Mouse (Mus musculus) forebrain, embryonic 11.5 days (tissue): ENCODE data around the gene Herc4. TPM values are rescaled to one million over a fixed set of nuclear protein-coding genes. Genes with fewer than 3 reads are reported as not detected.
A peak's percentile ranks its signal among the peaks of the same experiment; 100 is the strongest.

ENCODE experiments used
- ATAC-seq: fragments of 200-750 bp; cut with Nextera tagmentation; replicated peaks from 2 replicates; pipeline ENCODE4 v1.8.0; 2017; ENCODE audit warnings: moderate TSS enrichment; ENCODE audit not compliant: low FRiP score
- DNase-seq: peaks from one replicate; pipeline ENCODE4 v3.0.0-alpha.2; 2017; ENCODE audit warnings: low spot score
- H3K27ac ChIP-seq: fragments of 300-500 bp; sonication (generic); 2 replicates; pipeline ENCODE4 v1.5.1; 2014; ENCODE audit warnings: low read depth, low read length
- H3K27me3 ChIP-seq: fragments of 300-500 bp; sonication (generic); 2 replicates; pipeline ENCODE4 v1.6.1; 2014; ENCODE audit warnings: mild to moderate bottlenecking, low read length, mixed read lengths; ENCODE audit not compliant: control insufficient read depth, insufficient read depth
- H3K36me3 ChIP-seq: fragments of 300-500 bp; sonication (generic); 2 replicates; pipeline ENCODE4 v1.6.1; 2014; ENCODE audit warnings: mild to moderate bottlenecking, low read length, moderate library complexity, mixed read lengths; ENCODE audit not compliant: control insufficient read depth, insufficient read depth
- H3K4me1 ChIP-seq: fragments of 300-500 bp; sonication (generic); replicated peaks from 2 replicates; pipeline ENCODE4 v1.6.1; 2014; ENCODE audit warnings: low read length, mixed read lengths; ENCODE audit not compliant: control insufficient read depth, insufficient read depth
- H3K4me2 ChIP-seq: fragments of 300-500 bp; sonication (generic); 2 replicates; pipeline ENCODE4 v1.6.1; 2014; ENCODE audit warnings: low read depth, mild to moderate bottlenecking, low read length, moderate library complexity, mixed read lengths; ENCODE audit not compliant: severe bottlenecking
- H3K4me3 ChIP-seq: fragments of 300-500 bp; sonication (generic); 2 replicates; pipeline ENCODE4 v1.5.1; 2014; ENCODE audit warnings: low read depth, low read length
- H3K9ac ChIP-seq: fragments of 300-500 bp; sonication (generic); 2 replicates; pipeline ENCODE4 v1.6.1; 2014; ENCODE audit warnings: low read length
- H3K9me3 ChIP-seq: fragments of 300-500 bp; sonication (generic); 2 replicates; pipeline ENCODE4 v1.6.1; 2016; ENCODE audit warnings: low read length, mixed read lengths; ENCODE audit not compliant: control insufficient read depth
- WGBS: fragments of 180-500 bp; shearing (Covaris S2); extraction: QIAGEN DNeasy Blood & Tissue Kit; methylation state at CpG from one replicate; pipeline ENCODE4 v1.1.7; 2014; 5-methylcytosine and 5-hydroxymethylcytosine counted together
- polyA plus RNA-seq: library from polyadenylated mRNA; unstranded; fragments of >200 nt; fragmentation: Nextera tagmentation; extraction: Ambion mirVana; gene quantifications from 2 replicates; pipeline ENCODE4 v1.2.1, GENCODE M21; 2014

The Herc4 gene
- polyA plus RNA-seq, 1 experiment from 2014 or later: 55.3 TPM

DNA sequence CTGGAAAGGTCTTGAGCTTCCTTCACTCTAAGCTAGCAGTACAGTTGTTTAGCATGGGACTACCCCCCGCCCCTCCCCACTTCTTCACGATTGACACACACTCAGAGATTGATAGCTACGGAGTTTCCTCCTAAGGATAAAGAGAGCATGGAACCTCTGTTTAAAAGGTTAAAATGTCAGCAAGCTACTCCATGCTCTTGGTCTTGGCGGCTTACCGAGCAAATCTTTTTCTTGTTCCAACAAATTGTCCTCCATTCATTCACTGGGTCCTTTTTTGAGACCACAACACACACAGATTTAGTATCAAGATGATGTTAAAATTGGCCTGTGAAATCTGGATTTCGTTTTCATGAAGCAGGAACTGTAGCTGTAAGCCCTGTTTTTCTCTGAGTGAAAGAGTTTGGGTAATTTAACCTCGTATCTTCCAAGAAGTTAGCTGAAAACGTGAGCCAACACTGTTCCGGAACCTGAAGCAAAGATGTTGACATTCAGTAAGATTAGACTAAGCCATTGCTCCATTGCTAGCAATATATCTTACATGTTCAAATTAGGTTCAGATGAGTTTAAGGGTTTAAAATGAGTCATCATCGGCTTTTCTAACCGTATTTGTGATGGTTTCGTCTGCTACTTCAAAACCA, 693 bp upstream of the Herc4 start:
- Histone ChIP-seq H3K4me2 (peak overlapping the region; percentile 46), H3K36me3 (no peaks in the 10 kb centered on the region; the same call in 1 of the 2 replicates), H3K4me3 (peak overlapping the region; percentile 94), H3K27me3 (no peaks in the 10 kb centered on the region), H3K4me1 (peaks cover 2% of the 10 kb centered on the region; the same call in 1 of the 2 replicates), H3K27ac (no peak overlapping the region; the same call in 1 of the 2 replicates), H3K9ac (peak overlapping the region; percentile 37), H3K9me3 (no peaks in the 10 kb centered on the region)
- DNase-seq (no peak), ATAC-seq (no peak)
- WGBS: 33% methylated on average over 12 of the region's 12 CpGs

GRCm38 (mm10) chr10:63244055-63244671, 553 bp downstream of the Herc4 start:
- Histone ChIP-seq H3K27ac (peak overlapping the region; percentile 97), H3K27me3 (no peaks in the 10 kb centered on the region), H3K4me1 (peaks cover 2% of the 10 kb centered on the region; the same call in 1 of the 2 replicates), H3K36me3 (no peaks in the 10 kb centered on the region; the same call in 1 of the 2 replicates), H3K4me3 (peak overlapping the region; percentile 94), H3K9ac (peak overlapping the region; percentile 94), H3K9me3 (no peaks in the 10 kb centered on the region), H3K4me2 (peak overlapping the region; percentile 68)
- DNase-seq (no peak), ATAC-seq (peak; percentile 87)
- under 1% methylated on average over 41 of the region's 41 CpGs for WGBS

DNA sequence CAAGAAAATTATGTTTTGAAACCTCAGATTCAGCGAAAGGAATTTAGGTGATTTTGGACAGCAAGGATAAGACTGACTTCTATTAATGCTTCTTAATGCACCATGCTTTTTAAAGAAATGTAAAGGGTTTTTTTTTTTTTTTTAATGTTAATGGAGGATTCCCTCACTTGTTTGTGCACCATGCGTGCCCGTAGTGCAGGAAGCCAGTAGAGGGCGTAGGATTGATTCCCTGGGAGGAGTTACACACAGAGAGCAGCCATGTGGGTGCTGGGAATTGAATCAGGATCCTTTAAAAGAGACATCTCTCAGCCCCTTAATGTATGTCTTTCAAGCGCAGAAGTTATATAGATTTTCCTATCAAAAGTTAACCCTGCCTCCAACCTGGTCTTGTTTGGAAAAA, 1.1 kb downstream of the Herc4 start:
- peak overlapping the region; percentile 94 for H3K4me3 ChIP-seq
- H3K27me3 ChIP-seq: no peaks in the 10 kb centered on the region
- peak overlapping the region; percentile 94; the same call in 1 of the 2 replicates for H3K9ac ChIP-seq
- 15% methylated on average over 5 of the region's 5 CpGs for WGBS
- H3K4me2 ChIP-seq: peak overlapping the region; percentile 68
- H3K27ac ChIP-seq: no peak overlapping the region
- DNase-seq (no peak), ATAC-seq (no peak)
- no peaks in the 10 kb centered on the region; the same call in 1 of the 2 replicates for H3K36me3 ChIP-seq
- peaks cover 2% of the 10 kb centered on the region; the same call in 1 of the 2 replicates for H3K4me1 ChIP-seq
- H3K9me3 ChIP-seq: no peaks in the 10 kb centered on the region

GRCm38 (mm10) chr10:63245846-63246245, 2.2 kb downstream of the Herc4 start:
- 94% methylated on average over 3 of the region's 3 CpGs for whole genome bisulfite sequencing
- no peak for ATAC-seq

DNA sequence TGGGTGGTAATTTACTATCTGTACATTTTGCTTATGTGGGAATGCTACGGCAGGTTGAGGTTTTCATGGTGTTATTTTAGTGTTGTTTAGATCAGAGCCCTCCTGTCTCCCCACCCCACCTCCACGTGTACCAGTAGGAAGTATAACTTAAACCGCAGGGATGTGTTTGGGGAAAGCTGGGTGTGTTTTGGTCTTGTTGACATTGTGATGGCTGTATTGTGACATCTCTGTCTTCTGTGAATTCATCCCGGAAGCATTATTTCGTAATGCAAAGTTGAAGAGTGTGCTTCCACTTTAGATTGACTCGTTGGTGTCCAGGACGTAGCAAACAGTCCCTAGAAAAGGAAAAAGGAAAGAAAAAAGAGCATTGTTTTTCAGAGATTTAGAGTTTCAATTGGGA, 3.8 kb downstream of the Herc4 start:
- ATAC-seq (no peak), DNase-seq (no peak)
- peaks cover 2% of the 10 kb centered on the region; the same call in 1 of the 2 replicates for H3K4me1 ChIP-seq
- H3K9ac ChIP-seq: no peak overlapping the region
- H3K27ac ChIP-seq: no peak overlapping the region
- no peak overlapping the region for H3K4me3 ChIP-seq
- H3K36me3 ChIP-seq: peaks cover 3% of the 10 kb centered on the region; the same call in 1 of the 2 replicates
- no peaks in the 10 kb centered on the region for H3K9me3 ChIP-seq
- no peak overlapping the region for H3K4me2 ChIP-seq
- 88% methylated on average over 7 of the region's 7 CpGs for WGBS
- no peaks in the 10 kb centered on the region for H3K27me3 ChIP-seq

More at GRCm38 (mm10) chr10:63245846-63246245, 2.2 kb downstream of the Herc4 start:
- Histone ChIP-seq H3K4me2 (no peak overlapping the region), H3K4me1 (peaks cover 2% of the 10 kb centered on the region; the same call in 1 of the 2 replicates), H3K36me3 (peaks cover 3% of the 10 kb centered on the region; the same call in 1 of the 2 replicates), H3K27ac (no peak overlapping the region), H3K4me3 (no peak overlapping the region), H3K9me3 (no peaks in the 10 kb centered on the region), H3K9ac (no peak overlapping the region), H3K27me3 (no peaks in the 10 kb centered on the region)
- DNase-seq: no peak

DNA sequence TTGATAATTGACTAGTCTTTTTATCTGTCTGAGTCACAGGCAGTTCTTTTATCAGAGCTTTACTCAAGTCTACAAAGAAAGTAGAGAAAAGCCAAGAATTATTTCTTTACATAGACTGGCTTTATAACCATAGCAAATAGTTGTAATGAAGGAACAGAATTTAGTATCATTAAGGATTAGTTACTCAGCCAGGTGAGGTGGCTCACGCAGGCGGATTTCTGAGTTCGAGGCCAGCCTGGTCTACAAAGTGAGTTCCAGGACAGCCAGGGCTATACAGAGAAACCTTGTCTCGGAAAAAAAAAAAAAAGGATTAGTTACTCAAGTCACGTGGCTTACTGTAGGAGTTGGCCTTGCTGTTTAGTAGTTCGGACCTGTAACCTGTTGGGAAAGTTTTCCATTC, 4.8 kb downstream of the Herc4 start:
- WGBS: 93% methylated on average over 6 of the region's 6 CpGs

DNA sequence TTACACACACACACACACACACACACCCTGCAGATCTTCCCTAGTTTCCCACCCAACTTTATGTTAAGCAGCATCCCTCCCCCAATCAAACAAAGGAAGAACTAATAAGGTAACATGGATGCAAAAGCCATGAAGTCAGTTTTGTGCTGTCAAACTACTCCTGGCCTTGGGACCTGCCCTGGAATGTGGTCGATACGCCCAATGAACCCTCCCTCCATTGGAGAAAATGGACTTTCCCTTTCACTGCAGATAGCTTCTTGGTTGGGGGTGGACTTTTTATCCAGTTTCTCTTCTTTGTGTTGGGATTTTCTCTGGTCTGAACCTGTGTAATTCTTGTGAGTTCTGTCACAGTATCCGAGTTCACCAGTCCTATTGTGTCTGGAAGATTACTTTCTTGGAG, 15.1 kb downstream of the Herc4 start:
- ATAC-seq (no peak), DNase-seq (no peak)
- Histone ChIP-seq H3K27me3 (no peaks in the 10 kb centered on the region), H3K4me1 (no peaks in the 10 kb centered on the region), H3K27ac (no peak overlapping the region), H3K36me3 (no peaks in the 10 kb centered on the region), H3K4me3 (no peak overlapping the region), H3K9ac (no peak overlapping the region), H3K9me3 (no peaks in the 10 kb centered on the region), H3K4me2 (no peak overlapping the region)
- 80% methylated on average over 3 of the region's 3 CpGs for WGBS

More for the DNA sequence above, 4.8 kb downstream of the Herc4 start:
- Histone ChIP-seq H3K4me1 (no peaks in the 10 kb centered on the region), H3K27ac (no peak overlapping the region), H3K4me3 (no peak overlapping the region), H3K9me3 (no peaks in the 10 kb centered on the region), H3K9ac (no peak overlapping the region), H3K27me3 (no peaks in the 10 kb centered on the region), H3K36me3 (peaks cover 3% of the 10 kb centered on the region; the same call in 1 of the 2 replicates), H3K4me2 (no peak overlapping the region)
- ATAC-seq (no peak), DNase-seq (no peak)

DNA sequence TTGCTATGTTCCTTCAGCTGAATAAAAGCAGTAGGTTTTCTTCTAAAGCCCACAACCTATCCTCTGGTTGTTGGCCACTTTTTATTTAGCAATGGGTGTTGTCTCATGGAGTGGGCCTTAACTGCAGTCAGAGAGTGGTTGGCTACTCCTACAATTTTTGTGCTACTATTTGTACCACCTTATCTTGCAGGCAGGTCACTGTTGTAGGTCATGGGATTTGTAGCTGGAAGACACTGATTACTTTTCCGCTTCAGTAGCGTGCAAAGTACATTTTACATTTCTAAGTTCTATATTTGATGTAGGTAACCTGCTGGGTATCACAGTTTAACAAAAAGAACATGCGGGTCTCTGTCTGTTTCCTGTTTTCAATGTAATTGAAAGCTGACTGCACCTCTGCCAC, 15.7 kb downstream of the Herc4 start:
- ATAC-seq: no peak
- Histone ChIP-seq H3K27ac (no peak overlapping the region), H3K9me3 (no peaks in the 10 kb centered on the region), H3K9ac (no peak overlapping the region), H3K27me3 (no peaks in the 10 kb centered on the region), H3K4me1 (no peaks in the 10 kb centered on the region), H3K36me3 (no peaks in the 10 kb centered on the region), H3K4me2 (no peak overlapping the region), H3K4me3 (no peak overlapping the region)
- 94% methylated on average over 3 of the region's 3 CpGs for WGBS
- no peak for DNase-seq
